8 mouse cellular contexts compared by ENCODE assay signal in genomic region chr17:34950514-34951455, GRCm38 (mm10). TPM values are rescaled to one million over a fixed set of nuclear protein-coding genes. Genes with fewer than 3 reads are reported as not detected.
DNase-seq lines count a peak whose midpoint lies in the region; ATAC-seq and TF ChIP-seq lines count a peak whose summit lies in the region.

No protein-coding gene starts in this region.

- H3K27ac ChIP-seq in forebrain, embryonic 15.5 days (replicated peaks), result peak overlapping the region; percentile 89
- peak overlapping the region; percentile 74 for H3K27ac ChIP-seq in liver, postnatal 0 days (ENCODE audit: low read depth)

- H3K9ac ChIP-seq in forebrain, embryonic 15.5 days (replicated peaks), result peak overlapping the region; percentile 96
- H3K9ac ChIP-seq in liver, postnatal 0 days (replicated peaks), result peak overlapping the region; percentile 87

- H3K4me3 ChIP-seq in erythroblast, embryonic 14.5 days (replicated peaks), result peak overlapping the region; percentile 75
- H3K4me3 ChIP-seq in forebrain, embryonic 15.5 days, result peak overlapping the region; percentile 84
- H3K4me3 ChIP-seq in liver, postnatal 0 days (ENCODE audit: low read depth, low read length), result peak overlapping the region; percentile 93

- H3K4me2 ChIP-seq in forebrain, embryonic 15.5 days (replicated peaks), result peak overlapping the region; percentile 91
- H3K4me2 ChIP-seq in liver, postnatal 0 days (ENCODE audit: low read depth, low read length), result peak overlapping the region; percentile 93

- H3K9me3 ChIP-seq in erythroblast, embryonic 14.5 days (ENCODE audit: control insufficient read depth, low read length), result no peaks in the 10 kb centered on the region
- no peaks in the 10 kb centered on the region for H3K9me3 ChIP-seq in forebrain, embryonic 15.5 days
- H3K9me3 ChIP-seq in liver, postnatal 0 days (ENCODE audit: low read length), result no peaks in the 10 kb centered on the region

- peaks cover 5% of the 10 kb centered on the region for H3K27me3 ChIP-seq in erythroblast, embryonic 14.5 days (ENCODE audit: control insufficient read depth)
- H3K27me3 ChIP-seq in forebrain, embryonic 15.5 days, result peaks cover 11% of the 10 kb centered on the region
- H3K27me3 ChIP-seq in liver, postnatal 0 days (ENCODE audit: insufficient read depth, low read length), result 0 out of 2 replicates have a peak, but pooled peaks cover under 1% of the 10 kb centered on the region

- H3K36me3 ChIP-seq in erythroblast, embryonic 14.5 days (ENCODE audit: control insufficient read depth), result peaks cover 23% of the 10 kb centered on the region
- H3K36me3 ChIP-seq in forebrain, embryonic 15.5 days, result peaks cover 15% of the 10 kb centered on the region
- H3K36me3 ChIP-seq in liver, postnatal 0 days (replicated peaks; ENCODE audit: insufficient read depth, low read length), result peaks cover 5% of the 10 kb centered on the region; the same call in 1 of the 2 replicates

- ATAC-seq in erythroblast, adult 5-6 weeks (replicated peaks; ENCODE audit: low FRiP score, poor library complexity, severe bottlenecking), result no peak
- no peak for ATAC-seq in forebrain, embryonic 15.5 days (replicated peaks)
- no peak for ATAC-seq in liver, postnatal 0 days

- peaks cover 26% of the 10 kb centered on the region for H3K4me1 ChIP-seq in erythroblast, embryonic 14.5 days (ENCODE audit: control insufficient read depth)
- H3K4me1 ChIP-seq in forebrain, embryonic 15.5 days, result peaks cover 20% of the 10 kb centered on the region
- peaks cover 8% of the 10 kb centered on the region for H3K4me1 ChIP-seq in liver, postnatal 0 days (ENCODE audit: insufficient read depth)

- no peak for TF ChIP-seq EP300 in liver, postnatal 0 days (IDR thresholded peaks at IDR 0.05; ENCODE audit: low read depth)

- DNase-seq in ES-CJ7 (ENCODE audit: low read depth, low spot score), result peak; percentile 80
- no peak for DNase-seq in liver, postnatal 0 days
- DNase-seq in ovary, postnatal 36 days (ENCODE audit: low spot score), result no peak
- DNase-seq in left cerebral cortex, adult 11 months (ENCODE audit: low spot score), result no peak
- DNase-seq in frontal cortex, postnatal 14 days (ENCODE audit: low spot score in 2 of 2), result no peak

- WGBS in forebrain, embryonic 15.5 days, result 20% methylated on average over 10 of the region's 10 CpGs
- 24% methylated on average over 10 of the region's 10 CpGs for WGBS in liver, postnatal 0 days (ENCODE audit: insufficient replicate concordance)

- TF ChIP-seq CTCF in liver, postnatal 0 days (IDR thresholded peaks at IDR 0.05; ENCODE audit: low read depth), result peak; percentile 22; the same call in 1 of the 2 replicates

RNA-seq across cellular contexts. Expression of gene Hspa1b, which starts 8.3 kb away (rescaled TPM):
- 408 and 454 TPM in 2 replicates for polyA plus RNA-seq in erythroblast, embryonic 14.5 days (2012)
- total RNA-seq in erythroblast, adult 5-6 weeks (2015; ENCODE audit: low replicate concordance), result 4.0 and 7.3 TPM in 2 replicates
- 4.3 and 7.9 TPM in 2 replicates for total RNA-seq in erythroblast, adult 5-6 weeks (2017; ENCODE audit: low replicate concordance)
- polyA plus RNA-seq in forebrain, embryonic 15.5 days (2015; fragmentation: Nextera tagmentation; extraction: Ambion mirVana), result 0.10 and 0.17 TPM in 2 replicates
- 0.06 and 0.12 TPM in 2 replicates for polyA plus RNA-seq in liver, postnatal 0 days (2015; fragmentation: Nextera tagmentation; extraction: Ambion mirVana)

RNA-seq across cellular contexts. Expression of gene Gm20481, which starts 18.9 kb away (rescaled TPM):
- polyA plus RNA-seq in erythroblast, embryonic 14.5 days (2012), result not detected in 2 replicates
- not detected in 2 replicates for total RNA-seq in erythroblast, adult 5-6 weeks (2015; ENCODE audit: low replicate concordance)
- total RNA-seq in erythroblast, adult 5-6 weeks (2017; ENCODE audit: low replicate concordance), result not detected in 2 replicates
- not detected in 2 replicates for polyA plus RNA-seq in forebrain, embryonic 15.5 days (2015; fragmentation: Nextera tagmentation; extraction: Ambion mirVana)
- polyA plus RNA-seq in liver, postnatal 0 days (2015; fragmentation: Nextera tagmentation; extraction: Ambion mirVana), result 0.28 TPM in 1 of 2 replicates, not detected in the other

RNA-seq across cellular contexts. Expression of gene Neu1, which starts 19.7 kb away (rescaled TPM):
- polyA plus RNA-seq in erythroblast, embryonic 14.5 days (2012), result 0.31 and 0.38 TPM in 2 replicates
- total RNA-seq in erythroblast, adult 5-6 weeks (2015; ENCODE audit: low replicate concordance), result 12.3 and 12.9 TPM in 2 replicates
- total RNA-seq in erythroblast, adult 5-6 weeks (2017; ENCODE audit: low replicate concordance), result 7.0 and 8.7 TPM in 2 replicates
- polyA plus RNA-seq in forebrain, embryonic 15.5 days (2015; fragmentation: Nextera tagmentation; extraction: Ambion mirVana), result 27.9 and 31.0 TPM in 2 replicates
- polyA plus RNA-seq in liver, postnatal 0 days (2015; fragmentation: Nextera tagmentation; extraction: Ambion mirVana), result 35.6 and 40.3 TPM in 2 replicates

RNA-seq across cellular contexts. Expression of gene Hspa1a, which starts 21.2 kb away (rescaled TPM):
- 195 and 214 TPM in 2 replicates for polyA plus RNA-seq in erythroblast, embryonic 14.5 days (2012)
- total RNA-seq in erythroblast, adult 5-6 weeks (2015; ENCODE audit: low replicate concordance), result 1.5 and 2.9 TPM in 2 replicates
- 5.0 and 5.4 TPM in 2 replicates for total RNA-seq in erythroblast, adult 5-6 weeks (2017; ENCODE audit: low replicate concordance)
- 3.6 and 3.7 TPM in 2 replicates for polyA plus RNA-seq in forebrain, embryonic 15.5 days (2015; fragmentation: Nextera tagmentation; extraction: Ambion mirVana)
- 0.46 and 0.59 TPM in 2 replicates for polyA plus RNA-seq in liver, postnatal 0 days (2015; fragmentation: Nextera tagmentation; extraction: Ambion mirVana)

RNA-seq across cellular contexts. Expression of gene Hspa1l, which starts 21.7 kb away (rescaled TPM):
- polyA plus RNA-seq in erythroblast, embryonic 14.5 days (2012), result 0.04 TPM in 1 of 2 replicates, not detected in the other
- not detected in 2 replicates for total RNA-seq in erythroblast, adult 5-6 weeks (2015; ENCODE audit: low replicate concordance)
- total RNA-seq in erythroblast, adult 5-6 weeks (2017; ENCODE audit: low replicate concordance), result not detected in 2 replicates
- 1.5 TPM in 2 replicates for polyA plus RNA-seq in forebrain, embryonic 15.5 days (2015; fragmentation: Nextera tagmentation; extraction: Ambion mirVana)
- 0.18 TPM in 1 of 2 replicates, not detected in the other for polyA plus RNA-seq in liver, postnatal 0 days (2015; fragmentation: Nextera tagmentation; extraction: Ambion mirVana)

Comparison
In these comparisons a context has a peak if more than half of its experiments do, and no peak if none do; other contexts are left out.
1. RNA of gene Hspa1b, which starts 8.3 kb away (polyA plus RNA-seq): 408 to 454 TPM in erythroblast, embryonic 14.5 days; 0.10 to 0.17 TPM in forebrain, embryonic 15.5 days and 0.06 to 0.12 TPM in liver, postnatal 0 days; every median in the first group is over 100 times any median in the second.
2. RNA of gene Neu1, which starts 19.7 kb away (polyA plus RNA-seq): 35.6 to 40.3 TPM in liver, postnatal 0 days and 27.9 to 31.0 TPM in forebrain, embryonic 15.5 days; 0.31 to 0.38 TPM in erythroblast, embryonic 14.5 days; every median in the first group is over 10 times any median in the second.
3. Peak in every context shown above with its lines, with median percentiles within 50 percentile points of each other: H3K4me3 ChIP-seq.